Mouse (Mus musculus) heart, embryonic 14.5 days (tissue): Measurements from ENCODE around the gene Gdf15. TPM values are rescaled to one million over a fixed set of nuclear protein-coding genes. Genes with fewer than 3 reads are reported as not detected.

Experiments
- ATAC-seq: fragments of 200-750 bp; cut with Nextera tagmentation; 2 replicates; pipeline ENCODE4 v1.8.0; 2017; ENCODE audit warnings: low read depth, moderate TSS enrichment; ENCODE audit not compliant: insufficient number of reproducible peaks, insufficient read depth, low FRiP score
- H3K27ac ChIP-seq, 2 experiments: fragments of 200-500 bp in 1 of 2; fragments of 300-500 bp in 1 of 2; sonication (generic) in 1 of 2; replicated peaks in 1 of 2; 2 replicates each; pipeline ENCODE4 v1.5.1; 2012 to 2014; ENCODE audit warnings: low read depth in 2 of 2, low read length in 2 of 2, control low read depth in 1 of 2, mild to moderate bottlenecking in 1 of 2, mixed read lengths in 1 of 2; ENCODE audit not compliant: control insufficient read depth in 1 of 2, insufficient read depth in 1 of 2
- H3K27me3 ChIP-seq: fragments of 300-500 bp; sonication (generic); 2 replicates; pipeline ENCODE4 v1.6.1; 2014; ENCODE audit warnings: mild to moderate bottlenecking, low read length, control low read depth; ENCODE audit not compliant: control insufficient read depth, insufficient read depth
- H3K36me3 ChIP-seq: fragments of 300-500 bp; sonication (generic); 2 replicates; pipeline ENCODE4 v1.6.1; 2014; ENCODE audit warnings: mild to moderate bottlenecking, control low read depth, low read length, mixed read lengths; ENCODE audit not compliant: control insufficient read depth, insufficient read depth
- H3K4me1 ChIP-seq, 2 experiments: fragments of 200-500 bp in 1 of 2; fragments of 300-500 bp in 1 of 2; sonication (generic) in 1 of 2; 2 replicates each; pipeline ENCODE4 v1.6.1; 2012 to 2014; ENCODE audit warnings: low read length in 2 of 2, control low read depth in 1 of 2, mixed read lengths in 1 of 2; ENCODE audit not compliant: control insufficient read depth in 2 of 2, insufficient read depth in 2 of 2
- H3K4me2 ChIP-seq: fragments of 300-500 bp; sonication (generic); 2 replicates; pipeline ENCODE4 v1.6.1; 2014; ENCODE audit warnings: mild to moderate bottlenecking, low read length
- H3K4me3 ChIP-seq, 2 experiments: fragments of 200-500 bp in 1 of 2; fragments of 300-500 bp in 1 of 2; sonication (generic) in 1 of 2; 2 replicates each; pipeline ENCODE4 v1.5.1; 2012 to 2014; ENCODE audit warnings: low read length in 2 of 2, mild to moderate bottlenecking in 2 of 2, control low read depth in 1 of 2, low read depth in 1 of 2, moderate library complexity in 1 of 2; ENCODE audit not compliant: control insufficient read depth in 1 of 2, insufficient read depth in 1 of 2
- H3K9ac ChIP-seq: fragments of 300-500 bp; sonication (generic); 2 replicates; pipeline ENCODE4 v1.6.1; 2014; ENCODE audit warnings: mild to moderate bottlenecking, low read length
- H3K9me3 ChIP-seq: fragments of 300-500 bp; sonication (generic); 2 replicates; pipeline ENCODE4 v1.6.1; 2016; ENCODE audit warnings: low read length, control low read depth; ENCODE audit not compliant: control insufficient read depth
- WGBS: fragments of 180-500 bp; shearing (Covaris S2); extraction: QIAGEN DNeasy Blood & Tissue Kit; methylation state at CpG from one replicate; pipeline ENCODE4 v1.1.7; 2014; 5-methylcytosine and 5-hydroxymethylcytosine counted together
- polyA plus RNA-seq: library from polyadenylated mRNA; unstranded; fragments of >200 nt; fragmentation: Nextera tagmentation; extraction: Ambion mirVana; gene quantifications from 2 replicates; pipeline ENCODE4 v1.2.1, GENCODE M21; 2014

Gdf15 gene
- polyA plus RNA-seq, 1 experiment from 2014 or later, result 1.1 TPM

- Histone ChIP-seq H3K27ac (no peak overlapping the region), H3K27me3 (no peaks in the 10 kb centered on the region), H3K4me3 (no peak overlapping the region), H3K36me3 (no peaks in the 10 kb centered on the region), H3K4me1 (peaks cover 26 to 35% of the 10 kb centered on the region in 2 experiments), H3K9me3 (no peaks in the 10 kb centered on the region), H3K4me2 (no peak overlapping the region), H3K9ac (no peak overlapping the region)
- no peak for ATAC-seq
- WGBS, result 53% methylated on average over 8 of the region's 8 CpGs
These were observed 4.6 kb upstream of the Gdf15 start for GRCm38 (mm10) chr8:70636838-70637237.

DNA sequence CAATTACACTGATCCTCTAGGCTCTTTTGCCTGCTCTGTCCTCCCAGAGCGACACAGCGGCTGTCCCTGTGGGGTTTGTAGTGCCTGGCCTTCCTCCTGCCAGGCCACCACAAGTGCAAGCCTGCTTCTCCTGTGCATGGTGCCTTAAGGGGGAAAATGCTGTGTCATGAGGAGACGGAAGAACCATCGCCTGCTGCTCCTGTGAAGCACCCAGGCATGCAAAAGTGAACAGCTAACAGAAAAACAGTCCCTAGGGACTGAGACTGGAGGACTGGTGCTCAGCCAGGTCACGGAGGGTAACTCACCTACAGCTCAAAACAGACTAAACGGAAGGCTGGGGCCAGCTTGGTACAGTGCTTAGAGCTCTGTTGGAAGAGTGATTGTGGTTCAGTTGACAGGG lies 3.3 kb upstream of the Gdf15 start:
- Histone ChIP-seq H3K27ac (no peak overlapping the region), H3K4me2 (no peak overlapping the region), H3K9ac (no peak overlapping the region), H3K27me3 (no peaks in the 10 kb centered on the region), H3K9me3 (no peaks in the 10 kb centered on the region), H3K4me3 (no peak overlapping the region), H3K4me1 (peaks cover 38 to 48% of the 10 kb centered on the region in 2 experiments), H3K36me3 (no peaks in the 10 kb centered on the region)
- 71% methylated on average over 6 of the region's 6 CpGs for WGBS
- ATAC-seq, result no peak

GRCm38 (mm10) chr8:70634066-70634465 lies 1.8 kb upstream of the Gdf15 start:
- Histone ChIP-seq H3K4me1 (peaks cover 42 to 54% of the 10 kb centered on the region in 2 experiments), H3K36me3 (no peaks in the 10 kb centered on the region), H3K4me2 (no peak overlapping the region), H3K4me3 (no peak overlapping the region), H3K27me3 (no peaks in the 10 kb centered on the region), H3K9me3 (no peaks in the 10 kb centered on the region), H3K9ac (no peak overlapping the region; the same call in 1 of the 2 replicates), H3K27ac (peak overlapping the region; percentile 61 to 69)
- no peak for ATAC-seq
- WGBS, result 25% methylated on average over 6 of the region's 6 CpGs

DNA sequence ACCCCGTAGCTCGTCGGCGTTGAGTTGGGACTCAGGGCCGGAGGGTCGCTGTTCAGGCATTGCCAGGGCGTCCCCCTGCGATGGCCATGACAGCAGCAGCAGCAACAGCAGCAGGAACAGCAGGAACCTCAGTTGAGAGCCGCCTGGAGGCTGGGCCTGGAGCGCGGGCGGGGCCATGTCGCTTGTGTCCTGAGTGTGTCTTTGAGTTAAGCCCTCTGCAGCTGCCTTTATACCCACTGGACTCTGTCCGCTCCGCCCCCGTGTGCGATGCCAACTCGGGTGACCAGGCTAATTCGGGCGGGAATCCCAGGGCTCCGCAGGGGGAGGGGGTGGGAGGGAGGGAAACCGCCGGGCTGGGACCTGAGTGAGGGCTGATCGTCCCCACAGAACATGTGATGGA lies 820 bp downstream of the Gdf15 start:
- peaks cover 34 to 48% of the 10 kb centered on the region in 2 experiments for H3K4me1 ChIP-seq
- no peaks in the 10 kb centered on the region for H3K9me3 ChIP-seq
- no peaks in the 10 kb centered on the region for H3K27me3 ChIP-seq
- no peaks in the 10 kb centered on the region for H3K36me3 ChIP-seq
- ATAC-seq, result no peak
- H3K4me3 ChIP-seq, result peak overlapping the region; percentile 12 to 21; a peak in 2 of 4 replicates
- peak overlapping the region in 1 of 2 experiments; percentile 12; a peak in 1 of 4 replicates for H3K27ac ChIP-seq
- peak overlapping the region; percentile 66; the same call in 1 of the 2 replicates for H3K9ac ChIP-seq
- WGBS, result 16% methylated on average over 24 of the region's 24 CpGs
- peak overlapping the region; percentile 69 for H3K4me2 ChIP-seq

DNA sequence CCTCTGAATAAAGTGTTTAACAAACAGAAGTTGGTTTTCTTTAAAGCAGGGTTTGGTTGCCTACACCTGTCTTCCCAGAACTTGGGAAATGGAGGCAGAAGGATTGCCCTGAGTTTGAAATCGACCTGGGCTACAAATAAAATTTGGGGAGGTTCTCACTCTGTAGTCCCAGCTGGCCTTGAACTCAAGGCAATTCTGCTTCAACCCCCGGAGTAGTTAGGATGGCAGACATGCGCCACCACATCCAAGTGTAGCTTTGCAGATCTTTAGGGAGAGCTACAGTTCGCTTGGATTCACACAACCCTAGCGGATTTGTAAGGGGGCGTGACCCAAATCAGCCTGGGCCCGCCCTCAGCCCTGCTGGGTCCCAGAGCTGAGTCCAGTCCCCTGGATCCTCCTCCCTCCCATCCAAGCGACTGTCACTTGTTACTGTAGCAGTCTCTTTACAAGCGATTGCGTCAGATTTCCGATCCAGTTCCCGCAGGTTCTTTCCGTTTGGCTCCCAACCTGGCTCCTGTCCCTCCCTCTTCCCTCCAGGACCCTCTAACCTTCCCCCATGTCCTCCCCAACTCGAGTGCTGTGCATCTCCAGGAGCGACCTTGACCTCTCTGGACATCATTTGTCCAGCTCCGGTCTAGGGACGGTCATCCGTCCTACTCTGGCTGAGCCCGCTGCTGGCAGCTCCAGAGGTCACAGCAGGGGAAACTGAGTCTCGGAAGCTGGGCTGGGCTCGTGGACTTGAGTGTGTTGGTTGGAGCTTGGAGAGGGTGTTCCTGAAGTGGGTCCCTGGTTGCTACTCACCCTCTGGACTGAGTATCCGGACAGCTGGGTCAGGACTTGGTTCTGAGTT lies 1.5 kb downstream of the Gdf15 start:
- Histone ChIP-seq H3K9me3 (no peaks in the 10 kb centered on the region), H3K27me3 (no peaks in the 10 kb centered on the region), H3K4me2 (peak overlapping the region; percentile 69), H3K9ac (peak overlapping the region; percentile 66), H3K4me3 (peak overlapping the region; percentile 12 to 21; a peak in 3 of 4 replicates), H3K27ac (peak overlapping the region; percentile 37 to 69; a peak in 1 of 4 replicates), H3K36me3 (no peaks in the 10 kb centered on the region), H3K4me1 (peaks cover 34 to 48% of the 10 kb centered on the region in 2 experiments)
- 11% methylated on average over 22 of the region's 22 CpGs for WGBS
- ATAC-seq, result peak; percentile 29; the same call in 1 of the 2 replicates

- peak; percentile 86 for ATAC-seq
These were observed 2.4 kb downstream of the Gdf15 start for GRCm38 (mm10) chr8:70629574-70630531.

DNA sequence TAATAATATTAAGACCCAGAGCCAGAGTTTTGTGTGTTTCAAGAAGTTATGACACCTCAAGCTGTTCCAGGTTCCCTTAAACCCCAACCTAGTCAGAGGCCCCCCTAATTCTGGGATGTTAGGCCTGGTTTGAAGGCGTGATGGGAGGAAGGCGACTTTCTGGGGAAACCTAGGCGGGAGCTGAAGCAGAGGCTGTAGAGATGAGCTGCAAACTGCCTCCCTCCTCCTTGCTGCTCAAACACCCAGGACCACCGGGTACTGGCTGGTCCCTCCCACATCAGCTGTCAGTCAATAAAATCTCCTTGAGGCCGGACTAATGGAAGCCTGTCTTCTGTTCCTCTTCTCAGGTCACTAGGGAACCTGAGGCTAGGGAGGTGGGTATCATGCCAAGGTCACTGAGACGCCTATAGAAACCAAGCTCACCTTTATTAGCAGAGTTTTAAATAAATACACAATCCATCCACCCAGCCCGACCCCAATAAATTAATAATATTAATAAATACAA lies 3.2 kb downstream of the Gdf15 start:
- Histone ChIP-seq H3K27me3 (no peaks in the 10 kb centered on the region), H3K9ac (peak overlapping the region; percentile 66), H3K4me1 (peaks cover 28 to 39% of the 10 kb centered on the region in 2 experiments), H3K36me3 (no peaks in the 10 kb centered on the region), H3K4me3 (peak overlapping the region in 1 of 2 experiments; percentile 34; a peak in 2 of 4 replicates), H3K9me3 (no peaks in the 10 kb centered on the region), H3K27ac (peak overlapping the region in 1 of 2 experiments; percentile 75; a peak in 2 of 4 replicates), H3K4me2 (peak overlapping the region; percentile 69)
- 59% methylated on average over 7 of the region's 7 CpGs for WGBS
- ATAC-seq, result no peak

More at GRCm38 (mm10) chr8:70629574-70630531, 2.4 kb downstream of the Gdf15 start:
- Histone ChIP-seq H3K27ac (peak overlapping the region; percentile 50 to 75), H3K4me3 (peak overlapping the region; percentile 34 to 45), H3K4me1 (peaks cover 34 to 46% of the 10 kb centered on the region in 2 experiments), H3K9me3 (no peaks in the 10 kb centered on the region), H3K27me3 (no peaks in the 10 kb centered on the region), H3K4me2 (peak overlapping the region; percentile 69), H3K9ac (peak overlapping the region; percentile 66), H3K36me3 (no peaks in the 10 kb centered on the region)
- 2% methylated on average over 60 of the region's 60 CpGs for WGBS
